Mouse (Mus musculus) hindbrain, embryonic 16.5 days (tissue): ENCODE measurements around the gene Eef1a2. TPM values are rescaled to one million over a fixed set of nuclear protein-coding genes. Genes with fewer than 3 reads are reported as not detected.
A peak's percentile ranks its signal among the peaks of the same experiment; 100 is the strongest.

Experiments used
- ATAC-seq: fragments of 200-750 bp; cut with Nextera tagmentation; 2 replicates; pipeline ENCODE4 v1.8.0; 2017; ENCODE audit warnings: moderate TSS enrichment, moderate library complexity
- H3K27ac ChIP-seq: fragments of 300-500 bp; sonication (generic); 2 replicates; pipeline ENCODE4 v1.5.1; 2014; ENCODE audit warnings: low read depth, mild to moderate bottlenecking, control low read depth, low read length, moderate library complexity
- H3K27me3 ChIP-seq: fragments of 300-500 bp; sonication (generic); replicated peaks from 2 replicates; pipeline ENCODE4 v1.6.1; 2014; ENCODE audit warnings: low read length; ENCODE audit not compliant: control insufficient read depth, insufficient read depth
- H3K36me3 ChIP-seq: fragments of 300-500 bp; sonication (generic); 2 replicates; pipeline ENCODE4 v1.6.1; 2014; ENCODE audit warnings: mild to moderate bottlenecking, low read length, moderate library complexity, mixed read lengths; ENCODE audit not compliant: control insufficient read depth, insufficient read depth
- H3K4me1 ChIP-seq: fragments of 300-500 bp; sonication (generic); 2 replicates; pipeline ENCODE4 v1.6.1; 2014; ENCODE audit warnings: low read depth, low read length; ENCODE audit not compliant: control insufficient read depth, insufficient read depth
- H3K4me2 ChIP-seq: fragments of 300-500 bp; sonication (generic); 2 replicates; pipeline ENCODE4 v1.6.1; 2014; ENCODE audit warnings: mild to moderate bottlenecking, low read length, control low read depth, moderate library complexity
- H3K4me3 ChIP-seq: fragments of 300-500 bp; sonication (generic); 2 replicates; pipeline ENCODE4 v1.5.1; 2014; ENCODE audit warnings: mild to moderate bottlenecking, low read length, control low read depth, moderate library complexity
- H3K9ac ChIP-seq: fragments of 300-500 bp; sonication (generic); 2 replicates; pipeline ENCODE4 v1.6.1; 2014; ENCODE audit warnings: low read depth, mild to moderate bottlenecking, control low read depth, low read length, moderate library complexity
- H3K9me3 ChIP-seq: fragments of 300-500 bp; sonication (generic); 2 replicates; pipeline ENCODE4 v1.6.1; 2014; ENCODE audit warnings: mild to moderate bottlenecking, low read length, moderate library complexity; ENCODE audit not compliant: control insufficient read depth
- WGBS: fragments of 180-500 bp; shearing (Covaris S2); extraction: QIAGEN DNeasy Blood & Tissue Kit; methylation state at CpG from one replicate; pipeline ENCODE4 v1.1.7; 2014; 5-methylcytosine and 5-hydroxymethylcytosine counted together
- polyA plus RNA-seq: library from polyadenylated mRNA; unstranded; fragments of >200 nt; fragmentation: Nextera tagmentation; extraction: Ambion mirVana; gene quantifications from 2 replicates; pipeline ENCODE4 v1.2.1, GENCODE M21; 2015

The Eef1a2 gene
- polyA plus RNA-seq, 1 experiment from 2014 or later: 5.4 TPM

DNA sequence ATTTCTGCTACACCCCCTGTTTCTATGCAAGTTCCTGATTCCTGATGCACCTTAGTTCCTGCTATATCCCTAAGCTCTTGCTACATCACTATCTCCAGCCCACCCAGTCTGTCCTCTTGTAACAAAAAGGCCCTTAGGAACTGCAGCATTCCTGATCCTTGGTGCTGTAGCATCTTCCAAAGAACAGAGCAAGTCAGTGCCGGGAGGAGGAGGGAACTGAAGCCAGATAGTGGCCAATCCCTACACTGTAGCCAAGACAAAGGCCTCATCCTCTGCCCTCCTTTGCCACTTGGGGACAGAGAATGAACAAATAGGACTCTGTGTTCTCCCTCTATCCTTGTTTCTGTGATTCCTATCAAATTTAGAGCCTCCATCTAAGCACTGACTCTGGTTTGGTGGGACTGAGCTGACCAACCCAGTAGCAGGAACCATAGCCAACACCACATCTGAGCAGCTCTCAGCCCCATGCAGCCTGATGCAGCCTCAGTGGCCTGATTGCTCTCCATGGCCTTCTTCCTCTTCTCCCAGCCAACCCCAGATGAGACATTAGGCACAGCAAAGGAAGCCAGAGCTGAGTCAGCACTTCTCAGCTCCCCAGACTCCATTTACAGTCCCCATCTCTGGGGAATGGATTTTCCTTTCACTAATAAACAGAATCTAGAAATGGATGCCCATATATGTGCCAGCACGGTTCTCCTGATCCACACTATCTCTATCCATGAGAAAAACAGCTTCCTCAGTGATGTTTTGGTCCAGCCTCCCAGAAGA lies 13.1 kb downstream of the Eef1a2 start:
- Histone ChIP-seq H3K9me3 (no peaks in the 10 kb centered on the region), H3K36me3 (0 out of 2 replicates have a peak, but pooled peaks cover 4% of the 10 kb centered on the region), H3K4me2 (no peak overlapping the region), H3K4me3 (no peak overlapping the region), H3K27me3 (no peaks in the 10 kb centered on the region), H3K4me1 (peaks cover 8% of the 10 kb centered on the region; the same call in 1 of the 2 replicates), H3K27ac (no peak overlapping the region), H3K9ac (no peak overlapping the region)
- 62% methylated on average over 2 of the region's 2 CpGs for WGBS
- no peak for ATAC-seq

- Histone ChIP-seq H3K27me3 (no peaks in the 10 kb centered on the region), H3K9me3 (no peaks in the 10 kb centered on the region), H3K9ac (no peak overlapping the region), H3K4me2 (no peak overlapping the region), H3K36me3 (0 out of 2 replicates have a peak, but pooled peaks cover 4% of the 10 kb centered on the region), H3K4me3 (no peak overlapping the region), H3K4me1 (peaks cover 1% of the 10 kb centered on the region; the same call in 1 of the 2 replicates), H3K27ac (no peak overlapping the region)
- no peak for ATAC-seq
- 63% methylated on average over 8 of the region's 8 CpGs for WGBS
Observed at GRCm38 (mm10) chr2:181142703-181143135, 14.1 kb downstream of the Eef1a2 start.

GRCm38 (mm10) chr2:181139641-181140193 lies 17.1 kb downstream of the Eef1a2 start:
- WGBS: 73% methylated on average over 5 of the region's 5 CpGs
- Histone ChIP-seq H3K4me1 (peaks cover 5% of the 10 kb centered on the region; the same call in 1 of the 2 replicates), H3K36me3 (no peaks in the 10 kb centered on the region), H3K27me3 (no peaks in the 10 kb centered on the region; the same call in 1 of the 2 replicates), H3K4me3 (no peak overlapping the region), H3K27ac (no peak overlapping the region), H3K4me2 (no peak overlapping the region), H3K9me3 (no peaks in the 10 kb centered on the region), H3K9ac (no peak overlapping the region)
- ATAC-seq: no peak

DNA sequence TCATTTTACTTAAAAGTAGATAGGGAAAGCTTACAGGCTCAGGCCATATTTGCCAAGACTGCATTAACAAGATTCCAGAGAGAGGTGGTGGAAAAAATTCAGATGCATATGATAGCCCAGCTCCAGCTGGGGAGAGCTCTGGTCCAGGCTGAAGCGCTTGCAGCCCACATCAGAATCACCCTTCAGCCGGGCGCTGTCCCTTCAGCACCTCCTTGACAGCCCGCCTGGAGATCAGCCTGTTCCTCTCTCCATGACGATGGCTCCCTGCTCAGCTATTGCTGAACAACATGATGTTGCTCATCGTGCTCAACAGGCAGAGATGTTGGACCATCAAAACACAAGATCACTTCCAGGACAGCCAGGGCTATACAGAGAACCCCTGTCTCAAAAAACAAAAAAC lies 19.9 kb downstream of the Eef1a2 start:
- Histone ChIP-seq H3K9me3 (no peaks in the 10 kb centered on the region), H3K4me3 (no peak overlapping the region), H3K4me1 (peaks cover 16% of the 10 kb centered on the region), H3K27ac (no peak overlapping the region), H3K36me3 (no peaks in the 10 kb centered on the region), H3K4me2 (no peak overlapping the region), H3K9ac (no peak overlapping the region), H3K27me3 (no peaks in the 10 kb centered on the region; the same call in 1 of the 2 replicates)
- no peak for ATAC-seq
- 5% methylated on average over 6 of the region's 6 CpGs for WGBS

DNA sequence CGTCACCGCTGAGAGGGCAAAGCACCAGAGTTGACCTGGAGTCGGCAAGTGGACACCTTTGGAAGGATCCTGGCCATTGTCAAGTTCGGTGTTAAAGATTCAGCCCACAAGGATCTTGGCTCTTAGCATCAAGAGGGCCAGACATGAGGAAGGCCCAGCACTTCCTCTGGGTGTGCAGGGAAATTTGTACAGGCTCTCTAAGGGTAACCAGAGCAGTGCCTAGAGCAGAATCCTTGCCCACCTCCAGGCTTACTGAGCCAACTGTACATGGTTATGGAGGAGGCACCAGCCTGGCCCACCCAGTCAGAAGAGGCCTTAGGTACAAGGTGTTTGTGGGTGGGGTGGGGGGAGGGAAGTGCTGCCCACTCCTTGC lies 21.4 kb downstream of the Eef1a2 start:
- ATAC-seq: no peak; the same call in none of the 2 replicates

GRCm38 (mm10) chr2:181134591-181135445 lies 22.0 kb downstream of the Eef1a2 start, which contains the start of gene Kcnq2:
Kcnq2 (minus strand) TSS chr2:181135300.
- ATAC-seq: peak; percentile 76
- Histone ChIP-seq H3K9me3 (no peaks in the 10 kb centered on the region), H3K4me3 (peak within 1 kb of the TSS; percentile 77), H3K4me2 (peak within 1 kb of the TSS; percentile 68), H3K36me3 (no peaks in the 10 kb centered on the region), H3K27ac (peak within 1 kb of the TSS; percentile 94), H3K9ac (peak within 1 kb of the TSS; percentile 86), H3K4me1 (peaks cover 31% of the 10 kb centered on the region), H3K27me3 (no peaks in the 10 kb centered on the region; the same call in 1 of the 2 replicates)
- under 1% methylated on average over 104 of the region's 104 CpGs for WGBS

More for the DNA sequence above, 21.4 kb downstream of the Eef1a2 start:
- peak overlapping the region; percentile 86 for H3K9ac ChIP-seq
- H3K4me2 ChIP-seq: peak overlapping the region; percentile 68
- H3K9me3 ChIP-seq: no peaks in the 10 kb centered on the region
- no peaks in the 10 kb centered on the region for H3K36me3 ChIP-seq
- H3K4me1 ChIP-seq: peaks cover 27% of the 10 kb centered on the region
- H3K4me3 ChIP-seq: peak overlapping the region; percentile 77
- H3K27ac ChIP-seq: peak overlapping the region; percentile 94
- WGBS: 10% methylated on average over 4 of the region's 4 CpGs
- H3K27me3 ChIP-seq: no peaks in the 10 kb centered on the region; the same call in 1 of the 2 replicates

DNA sequence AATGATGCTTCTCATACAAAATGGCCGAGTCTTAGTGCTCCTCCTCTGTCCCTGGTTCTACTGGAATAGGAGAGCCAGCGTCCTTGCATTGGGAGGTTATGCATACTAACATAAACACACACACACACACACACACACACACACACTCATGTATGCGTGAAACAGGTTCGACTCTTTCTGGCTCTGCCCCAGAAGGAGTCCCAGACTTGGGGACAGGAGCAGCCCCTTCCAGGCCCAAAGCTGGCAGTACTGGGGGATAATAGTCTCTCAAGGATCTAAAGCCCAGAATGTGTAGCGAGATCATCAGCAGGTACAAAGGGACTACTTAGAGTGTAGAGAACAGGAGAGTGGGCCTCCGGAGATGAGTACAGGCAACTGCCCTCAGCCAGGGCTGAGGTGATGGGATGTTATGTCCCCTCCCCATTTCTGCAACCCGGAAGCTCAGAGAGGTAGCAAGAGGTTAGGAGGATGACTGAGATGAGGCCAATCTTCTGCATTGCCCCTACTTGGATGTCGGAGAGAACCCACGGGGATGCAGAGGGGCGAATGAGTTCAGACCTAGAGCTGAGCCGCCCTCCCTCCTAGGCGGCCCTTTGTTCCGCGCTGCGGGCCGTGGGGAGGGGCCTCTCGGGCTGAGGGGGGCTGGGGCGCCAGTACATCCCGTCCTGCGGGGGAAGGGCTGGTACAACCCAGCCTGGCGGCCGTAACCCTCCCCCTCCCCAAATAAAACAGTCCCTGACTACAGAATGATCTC lies 22.8 kb downstream of the Eef1a2 start:
- H3K9ac ChIP-seq: peak overlapping the region; percentile 86
- peak overlapping the region; percentile 77 for H3K4me3 ChIP-seq
- H3K27ac ChIP-seq: peak overlapping the region; percentile 94
- H3K9me3 ChIP-seq: no peaks in the 10 kb centered on the region
- ATAC-seq: peak; percentile 85
- H3K36me3 ChIP-seq: no peaks in the 10 kb centered on the region
- peak overlapping the region; percentile 68 for H3K4me2 ChIP-seq
- peaks cover 39% of the 10 kb centered on the region for H3K4me1 ChIP-seq
- WGBS: 4% methylated on average over 22 of the region's 22 CpGs
- no peaks in the 10 kb centered on the region; the same call in 1 of the 2 replicates for H3K27me3 ChIP-seq

DNA sequence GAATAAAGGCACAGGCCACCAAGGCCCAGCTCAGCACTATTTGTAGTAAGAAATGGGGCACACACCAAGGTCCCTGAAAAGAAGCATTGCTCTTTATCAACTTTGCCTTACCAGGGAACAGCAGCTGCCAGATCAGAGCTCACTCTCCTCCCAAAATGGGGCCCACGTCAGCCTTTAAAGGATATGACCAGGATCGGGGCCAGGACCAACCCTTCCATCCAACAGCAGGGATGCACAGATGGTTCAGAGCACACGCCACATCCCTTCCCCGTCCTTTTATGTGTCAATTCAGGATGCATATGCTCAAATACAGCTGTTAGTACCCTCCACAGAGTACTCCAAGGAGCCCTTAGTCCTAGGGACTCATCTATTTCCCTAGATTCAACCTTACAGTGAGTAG lies 26.6 kb downstream of the Eef1a2 start:
- H3K36me3 ChIP-seq: no peaks in the 10 kb centered on the region
- 76% methylated on average over 4 of the region's 4 CpGs for WGBS
- H3K9ac ChIP-seq: no peak overlapping the region
- H3K4me3 ChIP-seq: no peak overlapping the region
- no peak overlapping the region for H3K4me2 ChIP-seq
- H3K4me1 ChIP-seq: peaks cover 38% of the 10 kb centered on the region
- H3K9me3 ChIP-seq: no peaks in the 10 kb centered on the region
- ATAC-seq: no peak
- H3K27me3 ChIP-seq: no peaks in the 10 kb centered on the region; the same call in 1 of the 2 replicates
- H3K27ac ChIP-seq: no peak overlapping the region
